Mouse (Mus musculus) frontal cortex, adult (tissue): ENCODE measurements around the gene Slc44a4.
"Not testable (repeated sequence)": the region's sequence is repeated elsewhere in the genome, so short reads cannot be mapped to it uniquely, and the experiment has no call there.

Source experiments
- ATAC-seq: cut with Nextera tagmentation; 2 replicates; pipeline ENCODE4 v1.9.2; 2017; ENCODE audit warnings: mild to moderate bottlenecking, moderate library complexity, mixed read lengths; ENCODE audit not compliant: low TSS enrichment

The Slc44a4 gene

GRCm38 (mm10) chr17:34960702-34961493 is 46.6 kb downstream of the Slc44a4 start:
- ATAC-seq: no peak

DNA sequence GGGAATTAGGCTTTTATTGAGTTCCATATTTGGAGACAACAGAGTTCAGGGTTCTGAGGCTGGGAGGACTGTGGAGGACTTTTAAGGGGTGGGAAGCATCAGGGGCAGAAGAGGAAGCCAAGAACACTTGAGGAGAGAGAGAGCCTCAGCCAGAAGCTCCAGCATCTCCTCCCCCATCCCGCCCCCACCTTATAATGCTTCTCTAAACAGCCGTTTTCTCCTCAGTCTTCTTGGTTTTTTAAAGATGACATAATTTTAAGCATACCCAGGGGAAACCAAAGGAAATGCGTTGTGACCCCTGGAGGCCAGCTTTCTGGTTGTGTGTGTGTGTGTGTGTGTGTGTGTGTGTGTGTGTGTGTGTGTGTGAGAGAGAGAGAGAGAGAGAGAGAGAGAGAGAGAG is 47.9 kb downstream of the Slc44a4 start:
- ATAC-seq: no peak

DNA sequence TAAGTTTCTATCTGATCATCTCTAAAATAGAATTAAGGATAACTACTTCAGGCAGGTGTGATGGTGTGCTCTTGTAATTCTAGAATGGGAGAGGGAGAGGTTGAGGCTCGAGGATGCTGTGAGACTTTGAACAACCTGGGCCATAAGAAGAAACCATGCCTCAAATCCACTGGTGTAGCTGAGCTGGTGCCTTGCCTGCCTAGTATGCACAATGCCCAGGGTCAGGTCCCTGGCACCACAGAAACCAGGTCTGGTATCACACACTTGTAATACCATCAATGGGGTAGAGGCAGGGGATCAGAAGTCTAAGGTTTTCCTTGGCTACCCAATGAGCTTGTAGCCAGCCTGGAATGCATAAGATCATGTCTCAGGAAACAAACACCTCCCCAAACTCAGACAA is 48.6 kb downstream of the Slc44a4 start:
- ATAC-seq: no peak

DNA sequence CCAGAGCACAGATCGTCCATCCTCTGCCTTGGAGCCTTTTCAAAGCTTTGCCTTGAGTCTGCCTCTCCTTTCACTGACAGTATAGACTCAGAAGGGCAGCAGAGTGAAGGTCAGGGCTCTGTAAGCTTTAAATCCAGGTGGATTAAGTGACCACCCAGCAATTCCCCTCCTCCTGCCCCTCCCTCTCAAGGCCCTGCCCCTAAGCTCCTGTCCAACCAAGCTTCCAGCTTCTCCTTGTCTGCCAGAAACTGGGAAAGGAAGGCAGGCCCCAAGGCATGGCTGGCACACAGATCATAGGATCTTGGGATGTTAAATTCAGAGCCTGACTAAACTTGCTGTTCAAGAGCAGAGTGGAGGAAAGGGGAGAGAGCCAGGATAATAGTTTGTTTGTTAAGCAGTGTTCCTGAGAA is 50.4 kb downstream of the Slc44a4 start:
- no peak for ATAC-seq

DNA sequence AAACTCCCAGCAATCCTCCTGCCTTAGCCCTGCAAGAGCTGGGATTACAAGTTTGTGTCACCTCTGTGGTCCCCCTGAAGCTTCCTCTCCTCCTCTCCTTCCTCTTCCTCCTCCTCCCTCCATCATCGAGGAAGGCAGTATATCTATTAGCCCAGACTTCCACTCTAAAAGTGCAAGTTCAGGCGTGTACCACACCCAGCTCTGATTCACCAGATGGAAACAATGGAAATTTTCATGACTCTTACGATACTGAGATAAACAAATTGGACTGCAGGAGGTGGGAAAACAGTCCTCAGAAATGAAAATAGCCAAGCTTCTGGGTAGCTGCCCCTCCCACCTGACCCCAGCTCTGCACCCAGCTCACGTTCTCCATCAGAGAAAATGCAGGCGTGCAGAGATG is 51.4 kb downstream of the Slc44a4 start:
- no peak for ATAC-seq

DNA sequence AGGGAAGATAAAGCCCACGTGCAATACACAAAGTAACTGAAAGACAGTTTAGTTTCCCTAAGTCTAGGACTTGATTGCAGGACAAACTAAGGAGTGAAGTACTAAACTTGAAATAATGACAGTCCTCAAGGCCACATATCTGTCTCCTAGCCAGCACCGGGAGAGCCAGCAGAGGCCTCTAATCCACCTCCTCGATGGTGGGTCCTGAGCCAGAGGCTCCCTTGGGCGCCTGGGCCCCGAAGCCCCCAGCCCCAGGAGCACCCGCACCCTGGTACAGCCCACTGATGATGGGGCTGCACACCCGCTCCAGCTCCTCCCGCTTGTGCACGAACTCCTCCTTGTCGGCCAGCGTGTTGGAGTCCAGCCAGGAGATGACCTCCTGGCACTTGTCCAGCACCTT is 55.6 kb downstream of the Slc44a4 start, which contains the start of gene Gm20481:
Gm20481 (plus strand) TSS at position 91 of the 400 bp plus-strand sequence.
- ATAC-seq: not testable (repeated sequence)

DNA sequence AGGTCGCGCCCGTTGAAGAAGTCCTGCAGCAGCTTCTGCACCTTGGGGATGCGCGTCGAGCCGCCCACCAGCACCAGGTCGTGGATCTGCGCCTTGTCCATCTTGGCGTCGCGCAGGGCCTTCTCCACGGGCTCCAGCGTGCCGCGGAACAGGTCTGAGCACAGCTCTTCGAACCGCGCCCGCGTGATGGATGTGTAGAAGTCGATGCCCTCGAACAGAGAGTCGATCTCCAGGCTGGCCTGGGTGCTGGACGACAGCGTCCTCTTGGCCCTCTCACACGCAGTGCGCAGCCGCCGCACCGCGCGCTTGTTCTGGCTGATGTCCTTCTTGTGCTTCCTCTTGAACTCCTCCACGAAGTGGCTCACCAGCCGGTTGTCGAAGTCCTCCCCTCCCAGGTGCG is 56.6 kb downstream of the Slc44a4 start:
- not testable (repeated sequence) for ATAC-seq

GRCm38 (mm10) chr17:34971694-34972068 is 57.4 kb downstream of the Slc44a4 start:
- not testable (repeated sequence) for ATAC-seq

GRCm38 (mm10) chr17:34972069-34972749 is 57.9 kb downstream of the Slc44a4 start, which contains the start of the genes Hspa1a and Hspa1l:
Gene Hspa1a (minus strand): TSS chr17:34972156.
Gene Hspa1l (plus strand): TSS chr17:34972703.
- peak; percentile 93 for ATAC-seq

GRCm38 (mm10) chr17:34975581-34976492 is 61.6 kb downstream of the Slc44a4 start:
- no peak for ATAC-seq

DNA sequence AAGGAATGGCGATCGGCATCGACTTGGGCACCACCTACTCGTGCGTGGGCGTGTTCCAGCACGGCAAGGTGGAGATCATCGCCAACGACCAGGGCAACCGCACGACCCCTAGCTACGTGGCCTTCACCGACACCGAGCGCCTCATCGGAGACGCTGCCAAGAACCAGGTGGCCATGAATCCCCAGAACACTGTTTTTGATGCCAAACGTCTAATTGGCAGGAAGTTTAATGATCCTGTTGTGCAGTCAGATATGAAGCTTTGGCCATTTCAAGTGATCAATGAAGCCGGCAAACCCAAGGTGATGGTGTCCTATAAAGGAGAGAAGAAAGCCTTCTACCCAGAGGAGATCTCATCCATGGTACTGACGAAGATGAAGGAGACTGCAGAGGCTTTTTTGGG is 62.7 kb downstream of the Slc44a4 start:
- no peak for ATAC-seq

- ATAC-seq: no peak
Measured at GRCm38 (mm10) chr17:34978239-34978638, 64.0 kb downstream of the Slc44a4 start.

GRCm38 (mm10) chr17:34979631-34980030 is 65.4 kb downstream of the Slc44a4 start:
- ATAC-seq: no peak
